Mouse (Mus musculus) cortical plate, adult 2 months (tissue): ENCODE measurements around the gene Samd15. TPM values are rescaled to one million over a fixed set of nuclear protein-coding genes. Genes with fewer than 3 reads are reported as not detected.
"Not testable (repeated sequence)": the region's sequence is repeated elsewhere in the genome, so short reads cannot be mapped to it uniquely, and the experiment has no call there.

ENCODE experiments used
- H3K27ac ChIP-seq: fragments of 200-500 bp; 2 replicates; pipeline ENCODE4 v1.5.1; 2012; ENCODE audit warnings: low read length, control low read depth, inconsistent platforms; ENCODE audit not compliant: insufficient read depth
- H3K4me1 ChIP-seq: fragments of 200-500 bp; 2 replicates; pipeline ENCODE4 v1.6.1; 2011; ENCODE audit warnings: low read length; ENCODE audit not compliant: control insufficient read depth, insufficient read depth
- H3K4me3 ChIP-seq: fragments of 200-500 bp; 2 replicates; pipeline ENCODE4 v1.5.1; 2011; ENCODE audit warnings: mild to moderate bottlenecking, low read length, control low read depth; ENCODE audit not compliant: insufficient read depth
- CTCF ChIP-seq: fragments of 200-500 bp; IDR thresholded peaks from 2 replicates; pipeline ENCODE4 v1.5.1; 2011; ENCODE audit warnings: mild to moderate bottlenecking, control low read depth, low read length; ENCODE audit not compliant: insufficient read depth; ENCODE audit errors: extremely low read depth
- POLR2A ChIP-seq: fragments of 200-500 bp; IDR thresholded peaks from 2 replicates; pipeline ENCODE4 v1.6.1; 2011; ENCODE audit warnings: mild to moderate bottlenecking, low read length, control low read depth; ENCODE audit not compliant: insufficient read depth; ENCODE audit errors: extremely low read depth
- polyA plus RNA-seq: library from polyadenylated mRNA; depleted of rRNA; stranded (reverse); fragments of >200 nt; gene quantifications from 2 replicates; pipeline ENCODE4 v1.2.3, GENCODE M21; 2012

Gene Samd15
- polyA plus RNA-seq, 1 experiment, result 3.4 TPM

- no peak for TF ChIP-seq CTCF
- TF ChIP-seq POLR2A, result no peak
- H3K27ac ChIP-seq, result no peak overlapping the region
- H3K4me1 ChIP-seq, result peaks cover 6% of the 10 kb centered on the region; the same call in 1 of the 2 replicates
- no peak overlapping the region for H3K4me3 ChIP-seq
Measured at GRCm38 (mm10) chr12:87195069-87195468, 4.5 kb upstream of the Samd15 start.

GRCm38 (mm10) chr12:87196310-87196709 is 3.2 kb upstream of the Samd15 start:
- H3K4me1 ChIP-seq, result peaks cover 6% of the 10 kb centered on the region; the same call in 1 of the 2 replicates
- no peak overlapping the region for H3K4me3 ChIP-seq
- no peak overlapping the region for H3K27ac ChIP-seq
- TF ChIP-seq CTCF (no peak), POLR2A (no peak)

GRCm38 (mm10) chr12:87198792-87199191 is 731 bp upstream of the Samd15 start:
- Histone ChIP-seq H3K4me3 (peak overlapping the region; percentile 78), H3K27ac (no peak overlapping the region), H3K4me1 (peaks cover 6% of the 10 kb centered on the region; the same call in 1 of the 2 replicates)
- TF ChIP-seq POLR2A (no peak), CTCF (no peak)

GRCm38 (mm10) chr12:87199973-87200586 is 557 bp downstream of the Samd15 start, which contains the start of gene Tmed8:
Gene Tmed8 (minus strand): TSS chr12:87200454.
- TF ChIP-seq POLR2A (no peak), CTCF (no peak)
- Histone ChIP-seq H3K4me3 (peak within 1 kb of the TSS; percentile 78), H3K4me1 (peaks cover 6% of the 10 kb centered on the region; the same call in 1 of the 2 replicates), H3K27ac (peak within 1 kb of the TSS; percentile 85)

GRCm38 (mm10) chr12:87201694-87202093 is 2.2 kb downstream of the Samd15 start:
- Histone ChIP-seq H3K4me3 (no peak overlapping the region), H3K4me1 (peaks cover 6% of the 10 kb centered on the region; the same call in 1 of the 2 replicates)
- TF ChIP-seq CTCF (no peak), POLR2A (no peak)

GRCm38 (mm10) chr12:87205789-87206188 is 6.3 kb downstream of the Samd15 start:
- not testable (repeated sequence) for H3K4me3 ChIP-seq, H3K27ac ChIP-seq, H3K4me1 ChIP-seq

More at GRCm38 (mm10) chr12:87201694-87202093, 2.2 kb downstream of the Samd15 start:
- H3K27ac ChIP-seq, result no peak overlapping the region

GRCm38 (mm10) chr12:87212844-87213606 is 13.5 kb downstream of the Samd15 start:
- Histone ChIP-seq H3K27ac (no peak overlapping the region), H3K4me1 (no peaks in the 10 kb centered on the region), H3K4me3 (no peak overlapping the region)
- TF ChIP-seq CTCF (no peak), POLR2A (no peak)

- H3K4me3 ChIP-seq, result no peak overlapping the region
- H3K27ac ChIP-seq, result no peak overlapping the region
- H3K4me1 ChIP-seq, result no peaks in the 10 kb centered on the region
- TF ChIP-seq POLR2A, result no peak
- no peak for TF ChIP-seq CTCF
Measured at GRCm38 (mm10) chr12:87216053-87216452, 16.5 kb downstream of the Samd15 start.

GRCm38 (mm10) chr12:87217596-87217995 is 18.1 kb downstream of the Samd15 start:
- TF ChIP-seq CTCF (no peak), POLR2A (no peak)
- Histone ChIP-seq H3K27ac (no peak overlapping the region), H3K4me1 (no peaks in the 10 kb centered on the region), H3K4me3 (no peak overlapping the region)

- H3K4me3 ChIP-seq, result no peak overlapping the region
- H3K27ac ChIP-seq, result no peak overlapping the region
- no peak for TF ChIP-seq POLR2A
- no peaks in the 10 kb centered on the region for H3K4me1 ChIP-seq
Measured at GRCm38 (mm10) chr12:87219362-87219761, 19.8 kb downstream of the Samd15 start.
